In the genomic region with DNA sequence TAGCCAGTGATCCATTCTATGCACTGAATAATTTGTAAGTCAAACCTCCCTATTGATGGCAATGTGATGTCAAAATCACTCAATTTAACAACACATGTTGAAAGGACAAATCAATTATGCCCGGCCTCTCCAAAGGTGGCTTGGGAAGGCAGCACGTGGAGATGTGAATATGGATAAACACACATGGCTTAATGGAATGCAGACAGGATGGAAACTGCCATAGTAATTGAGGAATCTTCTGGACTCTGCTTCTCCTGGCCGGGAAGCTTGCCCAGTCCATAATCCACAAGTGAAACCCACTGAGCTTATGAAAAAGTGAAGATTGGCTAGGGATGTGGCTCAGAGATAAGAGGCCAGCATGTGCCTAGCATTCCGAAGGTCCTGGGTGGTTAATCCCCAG, we compare ENCODE assay signal across 15 mouse cellular contexts.
"Had no signal": no experiment of that assay in that cellular context is flagged by ENCODE, and none has a peak within 500 bp of the region (broad histone marks: within the 10 kb centered on the region; RNA-seq: fewer than 3 reads in every experiment).

No protein-coding gene starts in this region.

- H3K4me1 ChIP-seq: liver, embryonic 12.5 days; megakaryocyte, embryonic 14.5 days; neural tube, embryonic 12.5 days had no signal

- H3K4me3 ChIP-seq: limb, embryonic 15.5 days; liver, embryonic 12.5 days; megakaryocyte, embryonic 14.5 days; midbrain, embryonic 15.5 days; neural tube, embryonic 12.5 days had no signal

- H3K9me3 ChIP-seq: limb, embryonic 15.5 days; liver, embryonic 12.5 days; midbrain, embryonic 15.5 days; neural tube, embryonic 12.5 days had no signal

- H3K27ac ChIP-seq: kidney, postnatal 0 days; limb, embryonic 15.5 days; liver, embryonic 12.5 days; macrophage; midbrain, embryonic 15.5 days; neural tube, embryonic 12.5 days; stomach, postnatal 0 days had no signal

- H3K9ac ChIP-seq: limb, embryonic 15.5 days; liver, embryonic 12.5 days; lung, embryonic 14.5 days; midbrain, embryonic 15.5 days; neural tube, embryonic 12.5 days had no signal

- H3K36me3 ChIP-seq: limb, embryonic 15.5 days; liver, embryonic 12.5 days; midbrain, embryonic 15.5 days; neural tube, embryonic 12.5 days had no signal

- H3K4me2 ChIP-seq: limb, embryonic 15.5 days; liver, embryonic 12.5 days; lung, embryonic 14.5 days; midbrain, embryonic 11.5 days; midbrain, embryonic 15.5 days; neural tube, embryonic 12.5 days had no signal

- DNase-seq: kidney, postnatal 36 days; left cerebral cortex, postnatal 4 days; lung, embryonic 14.5 days; lung, postnatal 10 days; right cerebral cortex, postnatal 14 days; thymus, postnatal 4 days had no signal

- ATAC-seq: liver, embryonic 12.5 days; midbrain, embryonic 15.5 days had no signal

- H3K27me3 ChIP-seq: liver, embryonic 12.5 days; megakaryocyte, embryonic 14.5 days; neural tube, embryonic 12.5 days had no signal
